12 mouse cellular contexts compared by ENCODE assay signal in genomic region chr10:128237807-128238480, GRCm38 (mm10). TPM values are rescaled to one million over a fixed set of nuclear protein-coding genes. Genes with fewer than 3 reads are reported as not detected.
DNase-seq lines count a peak whose midpoint lies in the region; ATAC-seq lines count a peak whose summit lies in the region.
"Had no signal": no experiment of that assay in that cellular context is flagged by ENCODE, and none has a peak within 500 bp of the region (broad histone marks: within the 10 kb centered on the region; RNA-seq: fewer than 3 reads in every experiment).

No protein-coding gene starts in this region.

- no peak overlapping the region for H3K4me2 ChIP-seq in midbrain, embryonic 14.5 days (ENCODE audit: low read length)
- no peak overlapping the region for H3K4me2 ChIP-seq in midbrain, embryonic 11.5 days
- H3K4me2 ChIP-seq in embryonic facial prominence, embryonic 13.5 days = no peak overlapping the region
- no peak overlapping the region for H3K4me2 ChIP-seq in limb, embryonic 12.5 days
- H3K4me2 ChIP-seq: liver, embryonic 15.5 days had no signal

- no peak overlapping the region for H3K27ac ChIP-seq in midbrain, embryonic 14.5 days (replicated peaks; ENCODE audit: low read depth, low read length)
- H3K27ac ChIP-seq in midbrain, embryonic 11.5 days (ENCODE audit: low read depth, low read length) = no peak overlapping the region
- H3K27ac ChIP-seq in embryonic facial prominence, embryonic 13.5 days = peak overlapping the region; percentile 1; the same call in 1 of the 2 replicates
- H3K27ac ChIP-seq in limb, embryonic 12.5 days = peak overlapping the region; percentile 35; the same call in 1 of the 2 replicates
- H3K27ac ChIP-seq: liver, embryonic 15.5 days had no signal

- no peak overlapping the region for H3K4me3 ChIP-seq in midbrain, embryonic 14.5 days (replicated peaks; ENCODE audit: low read depth, low read length)
- H3K4me3 ChIP-seq in midbrain, embryonic 11.5 days (ENCODE audit: low read depth, low read length) = no peak overlapping the region
- H3K4me3 ChIP-seq in embryonic facial prominence, embryonic 13.5 days = no peak overlapping the region
- H3K4me3 ChIP-seq in limb, embryonic 12.5 days (replicated peaks) = no peak overlapping the region
- H3K4me3 ChIP-seq: liver, embryonic 15.5 days had no signal

- no peak overlapping the region for H3K9ac ChIP-seq in midbrain, embryonic 14.5 days (replicated peaks; ENCODE audit: low read length)
- no peak overlapping the region for H3K9ac ChIP-seq in midbrain, embryonic 11.5 days (ENCODE audit: low read length)
- no peak overlapping the region for H3K9ac ChIP-seq in embryonic facial prominence, embryonic 13.5 days
- H3K9ac ChIP-seq in limb, embryonic 12.5 days (replicated peaks) = no peak overlapping the region
- H3K9ac ChIP-seq: liver, embryonic 15.5 days had no signal

- H3K36me3 ChIP-seq in midbrain, embryonic 14.5 days (ENCODE audit: control insufficient read depth, insufficient read depth, low read length) = peaks cover 13% of the 10 kb centered on the region
- H3K36me3 ChIP-seq in midbrain, embryonic 11.5 days (ENCODE audit: control insufficient read depth, insufficient read depth, low read length) = peaks cover 15% of the 10 kb centered on the region
- H3K36me3 ChIP-seq in embryonic facial prominence, embryonic 13.5 days = peaks cover 35% of the 10 kb centered on the region
- H3K36me3 ChIP-seq in limb, embryonic 12.5 days = peaks cover 57% of the 10 kb centered on the region

- H3K9me3 ChIP-seq in midbrain, embryonic 14.5 days (ENCODE audit: control insufficient read depth, low read length) = no peaks in the 10 kb centered on the region
- no peaks in the 10 kb centered on the region for H3K9me3 ChIP-seq in midbrain, embryonic 11.5 days (ENCODE audit: control insufficient read depth, low read length)
- no peaks in the 10 kb centered on the region for H3K9me3 ChIP-seq in embryonic facial prominence, embryonic 13.5 days
- H3K9me3 ChIP-seq in limb, embryonic 12.5 days = no peaks in the 10 kb centered on the region
- H3K9me3 ChIP-seq: liver, embryonic 15.5 days had no signal

- no peaks in the 10 kb centered on the region for H3K27me3 ChIP-seq in midbrain, embryonic 14.5 days (ENCODE audit: control insufficient read depth, insufficient read depth, low read length)
- H3K27me3 ChIP-seq in midbrain, embryonic 11.5 days (ENCODE audit: control insufficient read depth, insufficient read depth, low read length) = no peaks in the 10 kb centered on the region
- no peaks in the 10 kb centered on the region for H3K27me3 ChIP-seq in embryonic facial prominence, embryonic 13.5 days
- no peaks in the 10 kb centered on the region for H3K27me3 ChIP-seq in limb, embryonic 12.5 days
- H3K27me3 ChIP-seq: liver, embryonic 15.5 days had no signal

- no peak for ATAC-seq in cerebellum, adult (ENCODE audit: insufficient number of reproducible peaks, low FRiP score, low TSS enrichment)
- ATAC-seq in midbrain, embryonic 14.5 days (ENCODE audit: low FRiP score, low TSS enrichment) = no peak
- ATAC-seq in midbrain, embryonic 11.5 days (ENCODE audit: low FRiP score) = no peak
- no peak for ATAC-seq in embryonic facial prominence, embryonic 13.5 days (ENCODE audit: insufficient number of reproducible peaks, insufficient read depth, low FRiP score, low TSS enrichment, low read depth)
- no peak for ATAC-seq in limb, embryonic 12.5 days (ENCODE audit: insufficient number of reproducible peaks, insufficient read depth, low FRiP score, low TSS enrichment, low read depth)

- H3K4me1 ChIP-seq in midbrain, embryonic 14.5 days (ENCODE audit: control insufficient read depth, insufficient read depth, low read length) = peaks cover 3% of the 10 kb centered on the region; the same call in 1 of the 2 replicates
- H3K4me1 ChIP-seq in midbrain, embryonic 11.5 days (ENCODE audit: control insufficient read depth, insufficient read depth, low read length) = peaks cover under 1% of the 10 kb centered on the region; the same call in 1 of the 2 replicates
- peaks cover 27% of the 10 kb centered on the region for H3K4me1 ChIP-seq in embryonic facial prominence, embryonic 13.5 days
- H3K4me1 ChIP-seq in limb, embryonic 12.5 days (replicated peaks) = peaks cover 27% of the 10 kb centered on the region

- 70% methylated on average over 15 of the region's 15 CpGs for WGBS in midbrain, embryonic 14.5 days
- WGBS in midbrain, embryonic 11.5 days = 86% methylated on average over 15 of the region's 15 CpGs
- 61% methylated on average over 15 of the region's 15 CpGs for WGBS in embryonic facial prominence, embryonic 13.5 days
- WGBS in limb, embryonic 12.5 days = 78% methylated on average over 15 of the region's 15 CpGs

- peak; percentile 31 for DNase-seq in cerebellum, adult 11-12 months
- peak; percentile 24 for DNase-seq in midbrain, embryonic 14.5 days
- DNase-seq in midbrain, embryonic 11.5 days (ENCODE audit: low spot score, missing footprints) = no peak
- DNase-seq in thymus, adult 18-20 months = no peak
- no peak for DNase-seq in urinary bladder, postnatal 4 days (ENCODE audit: low spot score in 2 of 2)

RNA-seq across cellular contexts. Expression of gene Timeless, which starts 6.1 kb away (rescaled TPM):
- polyA plus RNA-seq in midbrain, embryonic 14.5 days (2014; fragmentation: Nextera tagmentation; extraction: Ambion mirVana) = 13.5 and 19.5 TPM in 2 replicates
- polyA plus RNA-seq in midbrain, embryonic 11.5 days (2014; fragmentation: Nextera tagmentation; extraction: Ambion mirVana) = 48.1 and 52.5 TPM in 2 replicates
- polyA plus RNA-seq in embryonic facial prominence, embryonic 13.5 days (2015; fragmentation: Nextera tagmentation; extraction: Ambion mirVana) = 65.4 and 79.4 TPM in 2 replicates
- 103 and 108 TPM in 2 replicates for polyA plus RNA-seq in limb, embryonic 12.5 days (2016; fragmentation: Nextera tagmentation; extraction: Ambion mirVana)

RNA-seq across cellular contexts. Expression of gene Mip, which starts 12.3 kb away (rescaled TPM):
- 0.12 and 0.17 TPM in 2 replicates for polyA plus RNA-seq in midbrain, embryonic 14.5 days (2014; fragmentation: Nextera tagmentation; extraction: Ambion mirVana)
- 0.12 TPM in 1 of 2 replicates, not detected in the other for polyA plus RNA-seq in midbrain, embryonic 11.5 days (2014; fragmentation: Nextera tagmentation; extraction: Ambion mirVana)
- polyA plus RNA-seq in embryonic facial prominence, embryonic 13.5 days (2015; fragmentation: Nextera tagmentation; extraction: Ambion mirVana) = 0.14 and 0.51 TPM in 2 replicates
- polyA plus RNA-seq in limb, embryonic 12.5 days (2016; fragmentation: Nextera tagmentation; extraction: Ambion mirVana) = 0.38 and 0.44 TPM in 2 replicates
- polyA plus RNA-seq: cortical plate, adult 2 months; hindbrain, embryonic 11.5 days; liver, embryonic 15.5 days; small intestine, adult 2 months had no signal

RNA-seq across cellular contexts. Expression of gene Apon, which starts 16.0 kb away (rescaled TPM):
- not detected in 2 replicates for polyA plus RNA-seq in midbrain, embryonic 14.5 days (2014; fragmentation: Nextera tagmentation; extraction: Ambion mirVana)
- polyA plus RNA-seq in midbrain, embryonic 11.5 days (2014; fragmentation: Nextera tagmentation; extraction: Ambion mirVana) = 0.22 and 0.57 TPM in 2 replicates
- polyA plus RNA-seq in embryonic facial prominence, embryonic 13.5 days (2015; fragmentation: Nextera tagmentation; extraction: Ambion mirVana) = 0.58 and 0.62 TPM in 2 replicates
- polyA plus RNA-seq in limb, embryonic 12.5 days (2016; fragmentation: Nextera tagmentation; extraction: Ambion mirVana) = 0.68 and 1.0 TPM in 2 replicates
- polyA plus RNA-seq: cortical plate, adult 2 months; small intestine, adult 2 months had no signal

RNA-seq across cellular contexts. Expression of gene Spryd4, which starts 26.3 kb away (rescaled TPM):
- 15.1 and 16.8 TPM in 2 replicates for polyA plus RNA-seq in midbrain, embryonic 14.5 days (2014; fragmentation: Nextera tagmentation; extraction: Ambion mirVana)
- polyA plus RNA-seq in midbrain, embryonic 11.5 days (2014; fragmentation: Nextera tagmentation; extraction: Ambion mirVana) = 25.7 and 27.5 TPM in 2 replicates
- 31.6 and 32.3 TPM in 2 replicates for polyA plus RNA-seq in embryonic facial prominence, embryonic 13.5 days (2015; fragmentation: Nextera tagmentation; extraction: Ambion mirVana)
- polyA plus RNA-seq in limb, embryonic 12.5 days (2016; fragmentation: Nextera tagmentation; extraction: Ambion mirVana) = 31.0 and 32.4 TPM in 2 replicates

RNA-seq across cellular contexts. Expression of gene Apof, which starts 30.5 kb away (rescaled TPM):
- not detected in 2 replicates for polyA plus RNA-seq in midbrain, embryonic 14.5 days (2014; fragmentation: Nextera tagmentation; extraction: Ambion mirVana)
- polyA plus RNA-seq in midbrain, embryonic 11.5 days (2014; fragmentation: Nextera tagmentation; extraction: Ambion mirVana) = not detected in 2 replicates
- polyA plus RNA-seq in embryonic facial prominence, embryonic 13.5 days (2015; fragmentation: Nextera tagmentation; extraction: Ambion mirVana) = 2.0 TPM in 1 of 2 replicates, not detected in the other
- polyA plus RNA-seq in limb, embryonic 12.5 days (2016; fragmentation: Nextera tagmentation; extraction: Ambion mirVana) = not detected in 2 replicates
- polyA plus RNA-seq: hindbrain, embryonic 11.5 days; small intestine, adult 2 months had no signal

Comparison
In these comparisons a context has a peak if more than half of its experiments do, and no peak if none do; other contexts are left out.
1. DNase-seq: peak in cerebellum, adult 11-12 months (single experiment) and midbrain, embryonic 14.5 days (single experiment); none in midbrain, embryonic 11.5 days (single experiment), thymus, adult 18-20 months (0 of 2) and urinary bladder, postnatal 4 days (0 of 2).
2. H3K27ac ChIP-seq: peak in embryonic facial prominence, embryonic 13.5 days (single experiment) and limb, embryonic 12.5 days (single experiment); none in midbrain, embryonic 14.5 days (single experiment) and midbrain, embryonic 11.5 days (single experiment).